Mouse (Mus musculus) left cerebral cortex, adult 11 months (tissue): ENCODE measurements around the gene Nadk2.

ENCODE experiments used
- DNase-seq: peaks from one replicate; pipeline ENCODE4 v3.0.0; 2022; ENCODE audit warnings: low spot score

The Nadk2 gene

GRCm38 (mm10) chr15:9131499-9131888 lies 60.4 kb downstream of the Nadk2 start:
- DNase-seq, result no peak

DNA sequence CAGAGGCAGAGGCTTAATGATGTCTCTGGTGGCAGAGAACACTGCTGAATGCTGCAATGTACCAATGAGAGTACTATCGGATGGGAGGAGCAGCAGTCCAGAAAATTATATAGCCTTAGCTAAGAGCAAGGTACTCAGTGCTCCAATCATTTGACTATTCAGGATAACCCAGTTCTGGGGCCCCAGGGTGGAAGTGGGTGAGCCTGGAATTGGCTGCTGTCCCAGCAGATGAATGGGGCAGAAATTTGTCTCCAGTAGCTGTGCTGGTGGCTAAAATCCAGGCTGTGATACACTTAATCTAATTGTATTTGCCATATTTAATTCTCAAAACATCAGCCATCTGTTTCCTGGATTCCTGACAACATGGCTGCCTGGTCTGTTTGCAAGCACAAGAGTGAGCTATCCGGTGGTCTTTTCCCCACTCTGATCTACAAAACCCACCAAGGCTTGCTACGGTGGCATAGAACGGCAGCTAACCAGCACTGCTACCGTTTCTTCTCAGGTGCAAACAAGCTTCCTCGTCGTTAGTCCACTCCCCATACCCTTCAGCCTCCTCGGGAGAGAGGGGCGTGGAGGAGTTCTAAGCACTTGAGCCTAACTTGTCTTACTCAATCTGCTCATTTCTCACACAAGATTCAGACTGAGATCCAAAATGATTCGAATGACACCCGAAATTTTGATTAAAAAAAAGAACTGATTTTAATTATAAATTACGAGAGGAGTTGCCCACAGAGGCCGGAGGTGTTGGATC lies 61.8 kb downstream of the Nadk2 start:
- no peak for DNase-seq

GRCm38 (mm10) chr15:9134891-9135507 lies 63.9 kb downstream of the Nadk2 start:
- no peak for DNase-seq

DNA sequence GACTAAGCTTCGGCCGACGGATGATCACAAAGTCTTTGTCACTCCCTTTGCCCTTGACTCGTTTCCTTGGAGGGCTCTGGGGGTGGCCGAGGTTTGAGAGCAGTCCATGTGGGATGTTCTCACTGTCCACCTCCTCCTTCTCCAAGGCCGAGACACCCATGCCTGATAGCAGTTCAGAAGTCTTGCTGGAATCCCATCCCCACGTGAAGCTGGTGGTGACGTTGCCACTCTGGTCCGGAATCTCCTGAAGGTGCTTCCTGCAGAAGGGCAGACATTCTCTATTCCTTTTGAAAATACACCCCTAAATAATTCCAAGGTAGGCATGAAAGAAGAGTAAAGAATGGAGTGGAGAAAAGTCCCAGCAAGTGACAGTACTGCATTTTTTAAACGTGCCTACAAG lies 68.4 kb downstream of the Nadk2 start:
- no peak for DNase-seq

DNA sequence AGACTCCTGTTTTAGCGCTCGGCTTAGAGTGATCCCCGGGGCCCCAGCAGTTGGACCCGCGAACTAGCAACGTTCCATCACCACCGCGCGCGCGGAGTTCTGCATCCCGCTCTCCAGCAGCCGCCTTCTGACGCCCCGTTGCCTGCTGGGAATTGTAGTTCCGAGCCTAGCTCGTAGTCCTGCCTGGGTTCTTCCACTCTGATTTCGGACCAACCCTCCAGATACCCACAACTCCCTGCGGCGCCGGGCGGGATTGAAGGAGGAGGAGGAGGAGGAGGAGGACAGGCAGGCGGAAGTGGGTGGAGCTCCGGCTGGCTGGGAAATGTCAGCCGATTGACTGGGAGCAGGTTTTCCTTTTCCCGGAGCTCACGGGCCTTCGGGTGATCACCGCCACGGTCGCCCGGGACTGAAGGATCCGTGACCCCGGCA lies 69.2 kb downstream of the Nadk2 start, which contains the start of gene Lmbrd2:
Lmbrd2 (plus strand) TSS at position 299 of the 429 bp plus-strand sequence.
- DNase-seq, result peak; percentile 95

DNA sequence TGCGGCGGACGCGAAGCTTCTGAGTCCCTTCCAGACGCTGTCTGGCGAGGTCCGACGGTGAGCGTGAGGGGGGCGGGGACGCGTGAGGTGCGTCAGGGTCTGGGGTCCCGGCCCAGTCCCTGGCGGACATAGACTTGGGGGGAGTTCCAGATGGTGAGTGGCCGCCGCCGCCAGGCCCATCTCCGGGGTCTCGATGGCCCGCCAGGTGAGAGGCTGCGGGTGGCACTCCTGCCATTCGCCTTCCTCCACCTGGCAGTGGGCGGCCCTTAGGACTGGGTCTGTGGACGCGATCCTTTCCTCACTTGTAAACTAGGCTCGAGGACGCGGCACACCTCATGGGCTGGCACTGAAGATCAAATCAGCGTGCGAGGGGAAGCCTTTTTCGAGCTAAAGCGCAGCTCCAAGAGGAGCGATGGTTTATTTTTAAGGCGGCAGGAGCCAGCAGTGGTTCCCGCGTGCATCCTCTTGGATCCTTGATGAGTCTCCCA lies 69.7 kb downstream of the Nadk2 start:
- DNase-seq, result no peak

DNA sequence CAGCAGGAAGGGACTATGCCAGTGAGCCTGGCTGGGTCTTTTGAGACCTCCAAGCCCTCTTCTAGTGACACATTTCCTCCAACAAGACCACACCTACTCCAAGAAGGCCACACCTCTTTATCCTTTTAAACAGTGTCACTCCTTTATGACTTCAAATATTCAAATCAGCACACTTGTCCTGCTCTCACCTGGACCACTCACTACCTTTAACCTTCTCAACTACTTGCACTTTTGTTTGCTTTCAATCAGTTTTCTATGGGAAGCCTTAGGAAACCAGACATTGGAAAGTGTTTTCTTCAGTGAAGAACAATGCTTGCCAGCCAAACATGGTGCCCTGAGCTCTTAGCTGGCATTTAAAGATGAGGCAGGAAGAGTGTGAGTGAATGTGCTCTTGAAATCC lies 84.3 kb downstream of the Nadk2 start, which contains the start of gene Skp2:
Skp2 (minus strand) TSS at position 101 of the 400 bp plus-strand sequence.
- DNase-seq, result no peak
